Mouse (Mus musculus): ENCODE measurements around the gene Dysf.

- TF ChIP-seq POLR2A (IDR thresholded peaks at IDR 0.05; ENCODE audit: borderline replicate concordance, extremely low read depth, low read depth, low read length) (no peak), CTCF (IDR thresholded peaks at IDR 0.05; ENCODE audit: insufficient read depth, low read length) (no peak)
These were observed 219.8 kb downstream of the Dysf start for GRCm38 (mm10) chr6:84228196-84228595.
